Mouse (Mus musculus): ENCODE measurements around the gene Mvb12b.

GRCm38 (mm10) chr2:33788851-33789250, 98.9 kb downstream of the Mvb12b start:
- TF ChIP-seq POLR2A (IDR thresholded peaks at IDR 0.05; ENCODE audit: extremely low read depth, insufficient read depth, low read length) = no peak
- no peak for TF ChIP-seq CTCF (IDR thresholded peaks at IDR 0.05; ENCODE audit: low read depth, low read length)
